Mouse (Mus musculus): ENCODE measurements around the gene Golga2. TPM values are rescaled to one million over a fixed set of nuclear protein-coding genes. Genes with fewer than 3 reads are reported as not detected.

Golga2 gene
- polyA plus RNA-seq, 1 experiment from 2014 or later, result 16.7 TPM

GRCm38 (mm10) chr2:32344056-32344455, 56.9 kb downstream of the Golga2 start:
- H3K4me1 ChIP-seq, result peaks cover 15% of the 10 kb centered on the region
- no peak overlapping the region for H3K4me3 ChIP-seq
- DNase-seq (ENCODE audit: low spot score), result no peak
- 80% methylated on average over 10 of the region's 10 CpGs for WGBS
- 0 out of 2 replicates have a peak overlapping the region, but pooled peaks have one; percentile 49 for H3K27ac ChIP-seq (replicated peaks)
- peaks cover 8% of the 10 kb centered on the region for H3K27me3 ChIP-seq (ENCODE audit: low read depth, poor library complexity, severe bottlenecking)
- H3K36me3 ChIP-seq, result no peaks in the 10 kb centered on the region
- no peaks in the 10 kb centered on the region for H3K9me3 ChIP-seq (replicated peaks)

DNA sequence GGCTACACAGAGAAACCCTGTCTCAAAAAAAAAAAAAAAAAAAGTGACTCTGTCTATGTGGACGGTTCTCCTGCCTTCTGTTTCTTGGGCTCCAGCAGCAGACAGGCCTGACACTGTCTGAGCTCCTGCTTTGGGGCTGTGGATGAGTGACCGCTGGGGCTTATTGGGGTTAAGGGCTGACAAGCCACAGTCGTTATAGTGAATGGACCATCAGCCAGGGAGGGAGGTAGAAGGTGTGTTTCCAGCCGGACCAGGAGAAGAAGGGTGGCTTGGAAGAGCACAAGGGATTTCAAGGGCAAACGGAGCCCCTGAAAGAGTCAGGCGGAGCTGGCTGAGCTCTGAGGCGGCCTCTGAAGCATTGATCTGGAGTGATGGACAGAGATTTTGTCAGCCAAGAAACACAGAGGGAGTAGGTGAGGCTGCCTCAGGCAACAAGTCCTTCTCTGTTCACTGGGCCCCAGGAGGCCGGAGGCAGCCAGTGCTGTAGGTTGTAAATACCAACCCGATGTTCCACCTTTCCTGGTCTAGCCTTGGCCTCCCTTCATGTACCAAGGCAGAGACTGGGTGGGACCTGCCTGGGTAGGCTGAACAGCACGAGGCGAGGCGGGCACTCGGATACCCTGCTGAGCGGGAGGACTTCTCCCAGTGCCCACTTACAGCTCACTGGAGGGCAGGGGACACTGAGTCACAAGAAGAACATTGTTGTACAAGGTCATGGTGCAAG, 57.6 kb downstream of the Golga2 start:
- H3K27ac ChIP-seq (replicated peaks), result 0 out of 2 replicates have a peak overlapping the region, but pooled peaks have one; percentile 46
- no peaks in the 10 kb centered on the region for H3K9me3 ChIP-seq (replicated peaks)
- H3K36me3 ChIP-seq, result no peaks in the 10 kb centered on the region
- WGBS, result 67% methylated on average over 14 of the region's 14 CpGs
- no peak overlapping the region for H3K4me3 ChIP-seq
- no peak for DNase-seq (ENCODE audit: low spot score)
- peaks cover 15% of the 10 kb centered on the region for H3K27me3 ChIP-seq (ENCODE audit: low read depth, poor library complexity, severe bottlenecking)
- H3K4me1 ChIP-seq, result peaks cover 18% of the 10 kb centered on the region

GRCm38 (mm10) chr2:32347019-32347418, 59.8 kb downstream of the Golga2 start:
- Histone ChIP-seq H3K4me1 (peaks cover 40% of the 10 kb centered on the region), H3K36me3 (no peaks in the 10 kb centered on the region), H3K27me3 (ENCODE audit: low read depth, poor library complexity, severe bottlenecking) (peaks cover 30% of the 10 kb centered on the region), H3K9me3 (replicated peaks) (no peaks in the 10 kb centered on the region), H3K4me3 (no peak overlapping the region), H3K27ac (replicated peaks) (no peak overlapping the region)
- no peak for DNase-seq (ENCODE audit: low spot score)
- WGBS, result 75% methylated on average over 6 of the region's 6 CpGs

GRCm38 (mm10) chr2:32348311-32348710, 61.1 kb downstream of the Golga2 start:
- Histone ChIP-seq H3K4me1 (peaks cover 44% of the 10 kb centered on the region), H3K9me3 (replicated peaks) (no peaks in the 10 kb centered on the region), H3K27ac (replicated peaks) (no peak overlapping the region), H3K36me3 (no peaks in the 10 kb centered on the region), H3K4me3 (no peak overlapping the region), H3K27me3 (ENCODE audit: low read depth, poor library complexity, severe bottlenecking) (peaks cover 38% of the 10 kb centered on the region)
- no peak for DNase-seq (ENCODE audit: low spot score)
- 89% methylated on average over 11 of the region's 11 CpGs for WGBS

DNA sequence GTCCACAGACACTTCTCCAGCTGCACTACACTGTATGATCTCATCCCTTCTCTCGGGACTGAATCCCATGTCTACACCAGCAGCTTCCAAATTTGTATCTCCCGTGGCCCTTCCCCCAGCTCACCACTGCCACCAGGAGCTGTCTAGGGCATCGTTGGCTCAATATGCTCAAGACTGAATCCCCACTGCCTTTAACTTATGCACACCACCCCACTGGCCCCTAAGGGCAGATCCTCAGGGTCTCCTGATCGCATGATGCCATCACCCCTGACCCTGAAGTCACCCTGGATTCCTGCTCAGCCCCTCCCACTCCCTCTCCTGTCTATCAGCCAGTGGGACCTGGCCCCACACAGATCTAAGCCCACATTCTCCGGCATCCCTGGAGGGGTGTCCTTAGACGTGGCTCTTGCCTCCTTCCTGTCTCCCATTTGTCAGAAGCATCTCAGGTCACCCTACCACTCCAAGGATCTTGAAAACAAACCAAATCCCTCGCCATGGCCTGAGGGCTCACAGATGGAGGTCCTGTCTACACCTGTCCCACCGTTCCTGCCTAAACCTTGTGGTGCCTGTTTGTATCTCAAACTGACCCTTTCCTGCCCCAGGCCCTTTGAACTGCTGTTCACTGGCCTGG, 62.6 kb downstream of the Golga2 start:
- DNase-seq (ENCODE audit: low spot score), result no peak
- H3K27ac ChIP-seq (replicated peaks), result no peak overlapping the region; the same call in 1 of the 2 replicates
- WGBS, result 64% methylated on average over 8 of the region's 8 CpGs
- no peaks in the 10 kb centered on the region for H3K9me3 ChIP-seq (replicated peaks)
- H3K4me3 ChIP-seq, result no peak overlapping the region; the same call in 1 of the 2 replicates
- H3K36me3 ChIP-seq, result no peaks in the 10 kb centered on the region
- peaks cover 46% of the 10 kb centered on the region for H3K4me1 ChIP-seq
- H3K27me3 ChIP-seq (ENCODE audit: low read depth, poor library complexity, severe bottlenecking), result peaks cover 38% of the 10 kb centered on the region

GRCm38 (mm10) chr2:32350471-32351051, 63.4 kb downstream of the Golga2 start:
- 62% methylated on average over 13 of the region's 13 CpGs for WGBS
- no peak for DNase-seq (ENCODE audit: low spot score)
- no peaks in the 10 kb centered on the region for H3K9me3 ChIP-seq (replicated peaks)
- H3K36me3 ChIP-seq, result no peaks in the 10 kb centered on the region
- H3K4me1 ChIP-seq, result peaks cover 42% of the 10 kb centered on the region
- peak overlapping the region; percentile 9; the same call in 1 of the 2 replicates for H3K27ac ChIP-seq (replicated peaks)
- H3K4me3 ChIP-seq, result no peak overlapping the region
- peaks cover 38% of the 10 kb centered on the region for H3K27me3 ChIP-seq (ENCODE audit: low read depth, poor library complexity, severe bottlenecking)

DNA sequence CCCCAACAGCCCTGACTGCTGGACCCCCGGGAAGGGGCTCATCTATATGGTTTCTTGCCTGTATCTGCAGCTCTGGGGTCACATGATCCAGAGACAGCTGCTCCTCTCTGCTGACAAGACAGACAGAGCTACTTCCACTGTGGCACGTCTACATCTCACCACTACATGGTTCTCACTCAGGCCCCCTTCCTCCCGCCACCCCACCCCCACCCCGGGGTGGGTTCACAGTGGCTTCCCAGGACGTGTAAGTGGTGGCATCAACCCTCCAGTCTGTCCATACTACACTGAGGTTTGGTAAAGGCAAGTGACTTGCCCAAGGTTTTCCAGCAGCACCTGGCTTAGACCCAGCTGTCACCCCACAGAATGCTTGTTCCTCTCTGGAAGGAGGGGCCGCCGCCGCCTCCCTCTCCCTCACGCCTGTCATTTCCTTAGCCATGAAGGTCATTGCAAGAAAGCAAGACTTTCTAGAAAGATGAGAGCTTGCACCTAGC, 64.3 kb downstream of the Golga2 start:
- 60% methylated on average over 9 of the region's 9 CpGs for WGBS

DNA sequence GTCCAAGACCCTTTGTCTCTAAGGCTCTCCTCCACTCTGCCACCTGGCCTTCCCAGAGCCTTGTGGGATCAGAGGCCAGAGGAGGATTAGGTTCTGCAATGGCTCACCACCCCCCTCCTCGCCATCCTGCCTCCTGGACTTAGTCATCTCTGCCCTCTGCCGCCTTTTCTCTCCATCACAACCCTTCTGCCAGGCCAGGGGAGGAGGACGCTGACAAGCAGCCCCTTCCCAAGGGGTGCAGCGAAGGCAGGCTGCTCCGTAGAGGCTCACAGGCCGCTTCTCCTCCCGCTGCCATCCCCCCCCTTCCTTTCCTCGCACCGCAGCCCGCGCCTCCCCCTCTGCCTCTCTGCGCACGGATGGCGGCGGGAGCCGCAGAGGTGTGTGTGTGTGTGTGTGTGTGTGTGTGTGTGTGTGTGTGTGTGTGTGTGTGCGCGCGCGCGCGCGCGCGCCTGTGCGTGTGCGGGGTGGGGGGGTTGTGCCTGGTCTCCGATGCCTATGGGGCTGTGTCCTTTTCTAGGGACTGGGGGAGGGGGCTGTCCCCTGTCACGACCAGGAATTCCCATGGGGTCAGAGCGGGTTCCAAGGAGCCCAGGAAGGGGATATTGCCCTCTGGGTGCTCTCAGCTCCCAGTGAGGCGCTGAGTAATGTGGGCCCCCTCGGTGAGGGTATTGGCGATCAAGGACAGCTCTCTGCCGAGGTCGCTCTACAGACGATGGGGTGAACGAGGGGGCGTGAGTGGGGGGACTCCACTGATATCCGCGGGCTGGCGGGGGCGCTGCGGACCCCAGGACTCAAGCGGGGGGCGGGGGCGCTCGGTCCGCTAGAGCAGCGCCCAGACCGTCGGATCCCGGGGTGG, 65.2 kb downstream of the Golga2 start, which contains the start of gene Ciz1:
Ciz1 (plus strand) TSS at position 177 of the 856 bp plus-strand sequence.
- H3K27ac ChIP-seq (replicated peaks), result peak within 1 kb of the TSS; percentile 82
- H3K4me1 ChIP-seq, result peaks cover 44% of the 10 kb centered on the region
- H3K4me3 ChIP-seq, result peak within 1 kb of the TSS; percentile 67
- H3K9me3 ChIP-seq (replicated peaks), result no peaks in the 10 kb centered on the region
- H3K27me3 ChIP-seq (ENCODE audit: low read depth, poor library complexity, severe bottlenecking), result peaks cover 38% of the 10 kb centered on the region
- peak; percentile 57 for DNase-seq (ENCODE audit: low spot score)
- WGBS, result under 1% methylated on average over 40 of the region's 52 CpGs
- H3K36me3 ChIP-seq, result no peaks in the 10 kb centered on the region

More for the DNA sequence above, 64.3 kb downstream of the Golga2 start:
- H3K36me3 ChIP-seq, result no peaks in the 10 kb centered on the region
- H3K9me3 ChIP-seq (replicated peaks), result no peaks in the 10 kb centered on the region
- DNase-seq (ENCODE audit: low spot score), result no peak
- H3K4me3 ChIP-seq, result peak overlapping the region; percentile 67
- peak overlapping the region; percentile 82; the same call in 1 of the 2 replicates for H3K27ac ChIP-seq (replicated peaks)
- H3K27me3 ChIP-seq (ENCODE audit: low read depth, poor library complexity, severe bottlenecking), result peaks cover 38% of the 10 kb centered on the region
- peaks cover 42% of the 10 kb centered on the region for H3K4me1 ChIP-seq

DNA sequence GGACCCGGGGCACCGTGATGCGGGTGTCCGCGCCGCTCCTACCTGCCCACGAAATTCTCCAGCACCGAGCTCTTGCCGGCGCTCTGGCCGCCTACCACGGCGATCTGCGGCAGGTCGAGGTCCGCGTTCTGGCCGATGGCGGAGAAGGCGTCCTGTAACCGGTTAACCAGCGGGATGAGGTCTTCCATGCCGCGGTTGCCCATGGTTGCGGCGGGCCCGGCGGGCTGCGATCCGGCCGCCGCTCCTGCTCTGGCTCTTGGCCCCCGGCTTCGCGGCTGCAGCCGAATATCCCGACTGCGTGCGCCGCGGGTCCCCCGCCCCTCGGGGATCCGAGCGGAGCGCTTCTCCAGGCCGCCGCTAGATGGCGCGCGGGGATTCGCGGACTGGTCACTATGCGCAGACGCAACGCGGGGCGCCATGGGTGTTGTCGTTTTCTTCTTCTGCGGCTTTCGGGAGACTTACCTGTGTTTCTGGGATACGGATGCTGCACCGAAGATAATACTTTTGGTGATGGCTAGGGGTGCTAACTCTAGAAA, 65.9 kb downstream of the Golga2 start, which contains the start of gene Dnm1:
Dnm1 (minus strand) TSS at position 332 of the 536 bp plus-strand sequence.
- DNase-seq (ENCODE audit: low spot score), result peak; percentile 91
- peak within 1 kb of the TSS; percentile 67 for H3K4me3 ChIP-seq
- H3K27ac ChIP-seq (replicated peaks), result peak within 1 kb of the TSS; percentile 82
- H3K36me3 ChIP-seq, result no peaks in the 10 kb centered on the region
- peaks cover 40% of the 10 kb centered on the region for H3K27me3 ChIP-seq (ENCODE audit: low read depth, poor library complexity, severe bottlenecking)
- H3K9me3 ChIP-seq (replicated peaks), result no peaks in the 10 kb centered on the region
- peaks cover 48% of the 10 kb centered on the region for H3K4me1 ChIP-seq
- under 1% methylated on average over 63 of the region's 63 CpGs for WGBS

DNA sequence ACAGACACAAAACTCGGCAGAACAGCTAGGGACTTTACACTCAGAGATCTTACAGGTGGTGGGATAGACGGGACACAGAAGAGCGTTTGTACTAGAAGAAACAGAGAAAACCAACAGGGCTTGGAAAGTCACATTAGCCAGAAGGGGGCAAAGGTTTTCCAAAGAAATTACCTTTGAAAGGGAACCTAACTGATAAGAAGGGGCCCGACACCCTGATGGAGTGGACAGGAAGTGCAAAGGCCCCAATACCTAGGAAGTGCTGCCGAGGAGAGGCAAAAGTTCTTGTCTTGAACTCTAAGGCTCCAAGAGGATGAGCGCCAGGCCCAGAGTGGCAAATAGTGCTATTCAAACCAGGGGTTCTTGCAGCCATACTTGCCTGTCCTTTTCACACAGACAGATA, 66.7 kb downstream of the Golga2 start:
- peaks cover 45% of the 10 kb centered on the region for H3K27me3 ChIP-seq (ENCODE audit: low read depth, poor library complexity, severe bottlenecking)
- no peaks in the 10 kb centered on the region for H3K9me3 ChIP-seq (replicated peaks)
- 0 out of 2 replicates have a peak overlapping the region, but pooled peaks have one; percentile 82 for H3K27ac ChIP-seq (replicated peaks)
- 81% methylated on average over 6 of the region's 6 CpGs for WGBS
- peak overlapping the region; percentile 67; the same call in 1 of the 2 replicates for H3K4me3 ChIP-seq
- DNase-seq (ENCODE audit: low spot score), result no peak
- peaks cover 52% of the 10 kb centered on the region for H3K4me1 ChIP-seq
- H3K36me3 ChIP-seq, result no peaks in the 10 kb centered on the region

GRCm38 (mm10) chr2:32354336-32354895, 67.2 kb downstream of the Golga2 start:
- Histone ChIP-seq H3K27ac (replicated peaks) (no peak overlapping the region), H3K36me3 (no peaks in the 10 kb centered on the region), H3K4me3 (no peak overlapping the region), H3K4me1 (peaks cover 52% of the 10 kb centered on the region), H3K9me3 (replicated peaks) (no peaks in the 10 kb centered on the region), H3K27me3 (ENCODE audit: low read depth, poor library complexity, severe bottlenecking) (peaks cover 40% of the 10 kb centered on the region)
- 90% methylated on average over 3 of the region's 3 CpGs for WGBS
- no peak for DNase-seq (ENCODE audit: low spot score)
